Mouse (Mus musculus) hindbrain, embryonic 11.5 days (tissue): ENCODE data around the gene Mlx. TPM values are rescaled to one million over a fixed set of nuclear protein-coding genes. Genes with fewer than 3 reads are reported as not detected.
A peak's percentile ranks its signal among the peaks of the same experiment; 100 is the strongest.

Experiments used
- ATAC-seq: fragments of 200-750 bp; cut with Nextera tagmentation; 2 replicates; pipeline ENCODE4 v1.8.0; 2017; ENCODE audit warnings: mild to moderate bottlenecking, moderate TSS enrichment, moderate library complexity; ENCODE audit not compliant: low FRiP score
- DNase-seq: peaks from one replicate; pipeline ENCODE4 v3.0.0-alpha.2; 2015; ENCODE audit warnings: low spot score
- H3K27ac ChIP-seq: fragments of 300-500 bp; sonication (generic); 2 replicates; pipeline ENCODE4 v1.5.1; 2014; ENCODE audit warnings: mild to moderate bottlenecking, low read depth, low read length
- H3K27me3 ChIP-seq: fragments of 300-500 bp; sonication (generic); 2 replicates; pipeline ENCODE4 v1.6.1; 2014; ENCODE audit warnings: mild to moderate bottlenecking, low read length, moderate library complexity, mixed read lengths; ENCODE audit not compliant: control insufficient read depth, insufficient read depth
- H3K36me3 ChIP-seq: fragments of 300-500 bp; sonication (generic); 2 replicates; pipeline ENCODE4 v1.6.1; 2014; ENCODE audit warnings: mild to moderate bottlenecking, low read length, moderate library complexity, mixed read lengths; ENCODE audit not compliant: control insufficient read depth, insufficient read depth
- H3K4me1 ChIP-seq: fragments of 300-500 bp; sonication (generic); replicated peaks from 2 replicates; pipeline ENCODE4 v1.6.1; 2014; ENCODE audit warnings: low read length, mixed read lengths; ENCODE audit not compliant: control insufficient read depth, insufficient read depth
- H3K4me2 ChIP-seq: fragments of 300-500 bp; sonication (generic); replicated peaks from 2 replicates; pipeline ENCODE4 v1.6.1; 2014; ENCODE audit warnings: mild to moderate bottlenecking, low read depth, low read length
- H3K4me3 ChIP-seq: fragments of 300-500 bp; sonication (generic); 2 replicates; pipeline ENCODE4 v1.5.1; 2014; ENCODE audit warnings: low read depth, low read length
- H3K9ac ChIP-seq: fragments of 300-500 bp; sonication (generic); 2 replicates; pipeline ENCODE4 v1.6.1; 2014; ENCODE audit warnings: low read depth, low read length
- H3K9me3 ChIP-seq: fragments of 300-500 bp; sonication (generic); 2 replicates; pipeline ENCODE4 v1.6.1; 2016; ENCODE audit warnings: low read length; ENCODE audit not compliant: control insufficient read depth
- WGBS: fragments of 180-500 bp; shearing (Covaris S2); extraction: QIAGEN DNeasy Blood & Tissue Kit; methylation state at CpG from one replicate; pipeline ENCODE4 v1.1.7; 2014; 5-methylcytosine and 5-hydroxymethylcytosine counted together
- polyA plus RNA-seq: library from polyadenylated mRNA; unstranded; fragments of >200 nt; fragmentation: Nextera tagmentation; extraction: Ambion mirVana; gene quantifications from 2 replicates; pipeline ENCODE4 v1.2.1, GENCODE M21; 2014

Mlx gene
- polyA plus RNA-seq, 1 experiment from 2014 or later, result 57.1 TPM

DNA sequence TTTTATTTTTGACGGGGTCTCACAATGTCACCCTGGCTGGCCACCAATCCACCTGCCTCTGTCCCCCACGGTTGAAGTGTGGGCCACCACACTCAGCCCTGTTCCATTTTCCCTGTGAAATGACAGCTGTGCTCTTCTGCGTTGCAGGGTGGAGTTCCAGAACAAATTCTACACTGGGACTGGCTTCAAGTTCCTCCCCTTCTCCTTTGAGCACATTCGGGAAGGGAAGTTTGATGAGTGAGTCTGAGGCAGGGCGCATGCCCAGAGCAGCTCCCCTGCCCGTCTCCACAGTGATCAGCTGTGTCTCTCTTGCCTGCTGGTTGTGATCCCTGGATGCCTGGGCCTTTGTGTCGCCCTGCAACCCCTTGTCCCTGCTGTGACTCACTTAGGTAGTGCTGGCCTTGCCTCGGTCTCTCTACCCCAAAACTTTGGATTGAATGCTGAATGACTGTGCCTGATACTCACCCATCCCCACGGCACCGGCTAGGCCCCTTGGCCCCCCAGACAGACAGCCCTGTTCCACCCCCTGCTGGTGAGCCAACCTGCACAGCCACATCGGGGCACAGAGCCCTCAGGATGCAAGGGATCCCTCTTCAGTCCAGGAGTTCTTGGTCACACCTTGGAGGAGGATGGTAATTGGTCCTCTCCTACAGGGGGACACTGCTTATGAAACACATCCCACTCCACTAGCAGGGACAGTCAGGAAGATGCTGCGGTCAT is 24.8 kb upstream of the Mlx start:
- Histone ChIP-seq H3K27me3 (no peaks in the 10 kb centered on the region), H3K9me3 (no peaks in the 10 kb centered on the region), H3K4me3 (no peak overlapping the region), H3K36me3 (no peaks in the 10 kb centered on the region), H3K4me1 (no peaks in the 10 kb centered on the region), H3K9ac (no peak overlapping the region), H3K27ac (no peak overlapping the region), H3K4me2 (no peak overlapping the region)
- ATAC-seq (no peak), DNase-seq (no peak)
- WGBS, result 85% methylated on average over 12 of the region's 12 CpGs

DNA sequence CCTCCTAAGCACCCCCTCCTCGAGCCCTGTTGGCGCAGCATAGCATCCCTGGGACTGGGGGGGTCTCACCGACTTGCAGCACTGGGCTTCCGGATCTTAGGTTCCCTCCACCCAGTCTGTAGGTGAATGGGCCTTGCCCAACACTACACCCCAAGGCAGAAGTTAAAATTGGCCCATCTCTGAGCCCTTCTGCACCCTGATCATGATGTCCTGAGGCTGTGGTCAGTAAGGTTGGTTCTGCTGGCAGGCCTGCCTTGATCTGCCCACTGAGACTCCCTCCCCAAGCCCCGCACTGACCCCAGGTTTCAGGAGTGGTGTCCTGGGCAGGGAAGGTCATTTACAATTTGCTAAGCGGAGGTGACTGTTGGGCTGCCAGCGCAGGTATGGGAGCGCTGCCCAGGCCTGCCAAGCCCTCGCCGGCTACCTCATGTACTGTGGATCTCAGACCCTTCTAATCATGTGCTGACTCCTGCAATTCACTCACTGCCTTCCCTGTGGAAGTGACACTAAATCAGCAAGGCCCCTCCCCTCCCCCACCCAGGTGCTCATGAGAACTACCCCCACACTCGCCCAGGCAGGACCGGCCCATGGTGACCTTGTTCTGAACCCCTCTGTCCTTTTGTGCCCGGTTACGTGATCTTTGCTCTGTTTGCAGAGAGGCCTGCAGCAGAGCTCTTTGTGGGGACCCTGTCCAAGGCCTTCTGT is 24.0 kb upstream of the Mlx start:
- peak overlapping the region; percentile 27; the same call in 1 of the 2 replicates for H3K27ac ChIP-seq
- H3K4me2 ChIP-seq, result no peak overlapping the region
- H3K4me3 ChIP-seq, result no peak overlapping the region
- ATAC-seq (no peak), DNase-seq (no peak)
- H3K27me3 ChIP-seq, result no peaks in the 10 kb centered on the region
- H3K9me3 ChIP-seq, result no peaks in the 10 kb centered on the region
- 76% methylated on average over 14 of the region's 14 CpGs for WGBS
- H3K4me1 ChIP-seq, result no peaks in the 10 kb centered on the region
- no peak overlapping the region for H3K9ac ChIP-seq
- no peaks in the 10 kb centered on the region for H3K36me3 ChIP-seq

DNA sequence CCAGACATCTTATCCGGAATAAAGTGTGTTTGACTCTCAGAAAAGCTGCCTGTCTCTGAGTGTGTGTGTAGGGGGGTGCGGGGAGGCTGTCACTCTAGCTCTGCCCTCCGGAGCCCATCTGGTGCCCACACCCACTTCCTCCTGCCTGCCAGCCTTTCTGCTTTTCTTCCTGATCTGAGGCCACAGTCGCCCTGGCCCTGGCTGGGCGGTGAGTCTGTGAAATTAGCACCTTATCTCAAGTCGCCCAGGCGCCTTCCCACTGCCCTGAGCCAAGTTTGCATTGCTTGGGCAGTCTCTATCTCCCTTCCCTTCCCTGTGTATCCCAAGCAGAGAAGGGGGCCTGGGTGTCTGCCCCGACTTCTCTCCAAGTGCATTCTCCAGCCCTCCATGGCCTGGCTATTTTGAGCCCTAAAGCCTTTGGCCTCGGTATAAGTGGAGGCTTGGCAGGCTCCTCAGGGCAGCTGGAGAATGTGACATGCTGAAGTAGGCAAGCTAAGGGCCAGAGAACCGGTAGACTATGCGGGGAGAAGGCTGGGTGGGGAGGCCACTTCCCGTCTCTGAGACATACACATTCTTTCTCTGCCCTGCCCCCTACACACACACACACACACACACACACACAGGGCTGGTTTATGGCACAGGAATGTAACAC is 23.3 kb upstream of the Mlx start:
- H3K27ac ChIP-seq, result peak overlapping the region; percentile 27; the same call in 1 of the 2 replicates
- 67% methylated on average over 12 of the region's 12 CpGs for whole genome bisulfite sequencing
- H3K4me2 ChIP-seq, result no peak overlapping the region
- no peaks in the 10 kb centered on the region for H3K36me3 ChIP-seq
- no peaks in the 10 kb centered on the region for H3K27me3 ChIP-seq
- no peaks in the 10 kb centered on the region for H3K9me3 ChIP-seq
- DNase-seq, result no peak
- H3K9ac ChIP-seq, result no peak overlapping the region
- no peak for ATAC-seq
- no peak overlapping the region for H3K4me3 ChIP-seq
- H3K4me1 ChIP-seq, result no peaks in the 10 kb centered on the region

DNA sequence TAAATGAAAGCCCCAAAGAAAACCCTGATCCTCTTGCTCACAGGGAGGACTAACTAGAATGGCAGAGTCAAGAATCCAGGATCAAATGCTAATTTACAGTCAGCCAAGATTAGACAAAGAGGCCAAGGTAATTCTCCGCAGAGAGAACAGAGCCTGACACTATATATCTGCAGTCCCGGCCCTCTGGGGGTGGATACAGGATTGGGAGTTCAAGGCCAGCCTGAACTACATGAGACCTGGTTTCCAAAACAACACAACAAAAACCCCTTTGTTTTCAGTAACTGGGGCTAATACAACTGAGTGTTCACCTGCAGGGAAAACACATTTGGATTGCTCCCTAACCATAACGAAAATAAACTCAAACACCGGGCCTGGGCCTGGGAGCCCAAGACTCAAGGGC is 22.6 kb upstream of the Mlx start:
- ATAC-seq, result no peak
- whole genome bisulfite sequencing, result 85% methylated on average over 4 of the region's 4 CpGs
- H3K36me3 ChIP-seq, result no peaks in the 10 kb centered on the region
- no peak overlapping the region for H3K4me3 ChIP-seq
- H3K4me2 ChIP-seq, result no peak overlapping the region
- H3K9ac ChIP-seq, result no peak overlapping the region
- no peaks in the 10 kb centered on the region for H3K9me3 ChIP-seq
- H3K4me1 ChIP-seq, result no peaks in the 10 kb centered on the region; the same call in 1 of the 2 replicates
- H3K27me3 ChIP-seq, result no peaks in the 10 kb centered on the region
- H3K27ac ChIP-seq, result no peak overlapping the region
- no peak for DNase-seq

DNA sequence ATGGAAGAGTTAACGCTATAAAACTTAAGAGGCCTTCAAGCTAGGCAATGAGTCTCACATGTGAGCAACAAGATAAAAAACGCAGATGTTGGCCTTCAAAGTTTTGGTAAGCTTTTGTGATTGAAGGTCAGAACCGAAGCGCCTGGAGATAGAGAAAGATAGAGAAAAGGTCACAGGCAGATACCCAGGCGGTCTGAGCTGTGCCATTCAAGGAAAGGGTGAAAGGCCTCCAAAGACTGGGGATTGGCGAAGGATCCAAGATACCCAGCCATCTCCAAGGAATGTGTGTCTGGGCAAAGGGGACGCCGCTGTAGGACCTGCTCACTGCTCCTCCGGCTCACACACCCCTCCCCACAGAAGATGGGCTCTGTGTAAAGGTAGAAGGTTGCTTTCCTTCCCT is 22.1 kb upstream of the Mlx start:
- Histone ChIP-seq H3K36me3 (no peaks in the 10 kb centered on the region), H3K9me3 (no peaks in the 10 kb centered on the region), H3K4me2 (no peak overlapping the region), H3K4me3 (no peak overlapping the region), H3K27me3 (no peaks in the 10 kb centered on the region), H3K4me1 (no peaks in the 10 kb centered on the region; the same call in 1 of the 2 replicates), H3K27ac (no peak overlapping the region), H3K9ac (no peak overlapping the region)
- 93% methylated on average over 9 of the region's 9 CpGs for WGBS
- no peak for DNase-seq
- no peak for ATAC-seq

DNA sequence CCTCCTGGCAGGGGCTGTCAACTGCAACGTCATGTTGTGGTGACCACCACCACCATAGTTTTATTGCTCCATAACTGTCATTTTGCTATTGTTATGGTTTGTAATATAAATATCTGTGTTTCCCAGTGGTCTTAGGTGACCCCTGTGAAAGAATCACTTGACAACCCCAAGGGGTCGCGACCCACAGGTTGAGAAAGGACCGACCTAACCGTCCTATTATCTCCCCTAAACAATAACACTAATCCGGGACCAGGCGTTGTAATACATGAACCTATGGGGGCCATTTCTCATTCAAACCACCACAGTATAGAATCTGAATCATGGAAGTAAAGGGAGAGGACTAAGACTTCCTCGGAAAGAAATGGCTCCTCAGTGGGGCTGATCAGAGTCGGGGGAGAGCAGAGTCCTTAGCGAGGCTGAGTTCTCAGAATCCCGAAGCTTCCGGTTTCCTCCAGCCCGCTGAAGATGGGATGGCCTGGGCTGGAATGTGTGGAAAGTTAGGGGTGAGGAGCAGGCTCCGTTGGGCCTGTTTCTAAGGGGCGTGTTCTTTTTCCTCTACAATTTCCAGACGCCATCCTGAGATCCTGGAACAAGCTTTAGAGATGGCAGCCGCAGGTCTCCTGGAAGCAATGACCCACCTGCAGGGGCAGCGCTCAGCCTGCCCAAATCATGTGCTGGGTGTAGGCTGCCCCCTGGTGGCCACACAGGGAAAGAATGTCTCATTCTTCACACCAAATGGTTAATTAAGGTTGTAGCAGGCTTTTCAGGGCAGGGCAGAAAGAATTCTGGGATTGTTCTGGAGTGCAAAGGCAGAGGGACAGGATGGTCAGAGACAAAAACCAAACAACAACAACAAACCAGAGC is 20.3 kb upstream of the Mlx start:
- Histone ChIP-seq H3K9ac (no peak overlapping the region), H3K4me1 (no peaks in the 10 kb centered on the region; the same call in 1 of the 2 replicates), H3K4me3 (peak overlapping the region; percentile 26), H3K9me3 (no peaks in the 10 kb centered on the region), H3K27ac (no peak overlapping the region), H3K4me2 (peak overlapping the region; percentile 34), H3K36me3 (no peaks in the 10 kb centered on the region), H3K27me3 (no peaks in the 10 kb centered on the region)
- WGBS, result 25% methylated on average over 18 of the region's 18 CpGs
- ATAC-seq (peak; percentile 26; the same call in 1 of the 2 replicates), DNase-seq (peak; percentile 86)

DNA sequence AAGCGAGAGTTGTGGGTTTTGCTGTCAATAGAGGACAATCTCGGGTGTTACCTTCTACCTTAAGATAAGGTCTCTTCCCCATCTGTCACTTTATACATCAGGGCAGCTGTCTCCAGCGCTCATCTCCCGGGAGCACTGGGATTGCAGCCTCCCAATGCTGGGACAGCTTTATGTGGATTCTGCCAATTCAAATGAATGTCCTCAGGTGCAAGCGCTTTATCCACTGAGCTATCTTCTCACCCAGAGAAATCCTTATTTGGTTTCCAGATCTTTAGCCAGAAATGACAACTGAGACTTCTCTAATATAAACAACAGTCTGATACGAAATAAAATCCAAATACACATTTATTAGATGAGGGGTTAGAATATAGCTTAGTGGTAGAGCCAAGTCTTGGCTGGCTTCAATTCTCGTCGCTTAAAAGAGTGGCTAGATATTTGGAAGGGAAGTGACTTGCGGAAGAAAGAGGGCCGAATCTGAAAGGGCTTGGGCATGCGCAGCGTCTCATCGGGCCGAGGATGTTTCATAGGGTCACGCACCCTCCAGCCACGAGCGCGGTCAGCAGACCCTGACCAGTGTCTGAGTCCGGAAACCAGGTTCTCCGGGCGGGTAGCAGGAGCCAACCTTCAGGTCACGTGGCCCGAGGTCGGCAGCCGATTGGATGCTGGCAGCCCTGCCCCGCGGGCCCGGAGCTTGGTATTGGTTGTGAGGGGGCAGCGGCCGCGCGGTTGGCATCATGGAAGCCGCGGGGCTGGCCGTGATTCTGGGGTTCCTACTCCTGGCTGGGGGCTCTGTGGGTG is 17.5 kb upstream of the Mlx start, which contains the start of gene Naglu:
Gene Naglu, plus strand, starts transcription at position 622 of the 798 bp plus-strand sequence.
- Histone ChIP-seq H3K4me2 (peak within 1 kb of the TSS; percentile 94), H3K36me3 (no peaks in the 10 kb centered on the region), H3K4me1 (no peaks in the 10 kb centered on the region; the same call in 1 of the 2 replicates), H3K27me3 (no peaks in the 10 kb centered on the region), H3K27ac (no peak within 1 kb of the TSS), H3K4me3 (peak within 1 kb of the TSS; percentile 80), H3K9ac (peak within 1 kb of the TSS; percentile 85), H3K9me3 (no peaks in the 10 kb centered on the region)
- 6% methylated on average over 35 of the region's 35 CpGs for WGBS
- ATAC-seq (peak; percentile 87), DNase-seq (peak; percentile 92)
